Mouse (Mus musculus): ENCODE measurements at regions not wholly inside any gene's neighbourhood (a gene's known extent, or its start where the extent isn't known, plus 50 kb on each side); places are given as distances from the start of the nearest gene placed in this dataset.

DNA sequence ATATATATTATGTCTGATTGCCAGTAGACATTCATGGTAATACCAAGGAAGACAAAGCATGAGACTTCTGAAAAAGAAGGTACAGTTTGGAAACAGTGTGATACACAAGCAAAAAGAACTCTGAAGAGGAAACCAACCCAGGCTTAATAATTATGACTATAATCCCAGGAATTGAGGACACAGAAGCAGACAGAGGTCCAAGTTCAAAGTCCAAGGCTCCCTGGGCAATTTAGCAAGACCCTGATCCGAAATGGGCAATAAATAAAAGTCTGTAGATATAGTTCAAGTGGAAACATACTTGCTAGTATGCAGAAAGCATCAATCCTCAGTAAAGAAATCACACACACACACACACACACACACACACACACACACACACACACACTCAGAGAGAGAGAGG, 2618.7 kb upstream of the Gm7489 start:
- no peak overlapping the region for H3K4me3 ChIP-seq (ENCODE audit: insufficient read depth, low read depth, low read length)
- no peak overlapping the region for H3K27ac ChIP-seq (replicated peaks; ENCODE audit: low read depth, low read length)
- no peaks in the 10 kb centered on the region for H3K4me1 ChIP-seq (ENCODE audit: control insufficient read depth, insufficient read depth, insufficient read length, low read length)

DNA sequence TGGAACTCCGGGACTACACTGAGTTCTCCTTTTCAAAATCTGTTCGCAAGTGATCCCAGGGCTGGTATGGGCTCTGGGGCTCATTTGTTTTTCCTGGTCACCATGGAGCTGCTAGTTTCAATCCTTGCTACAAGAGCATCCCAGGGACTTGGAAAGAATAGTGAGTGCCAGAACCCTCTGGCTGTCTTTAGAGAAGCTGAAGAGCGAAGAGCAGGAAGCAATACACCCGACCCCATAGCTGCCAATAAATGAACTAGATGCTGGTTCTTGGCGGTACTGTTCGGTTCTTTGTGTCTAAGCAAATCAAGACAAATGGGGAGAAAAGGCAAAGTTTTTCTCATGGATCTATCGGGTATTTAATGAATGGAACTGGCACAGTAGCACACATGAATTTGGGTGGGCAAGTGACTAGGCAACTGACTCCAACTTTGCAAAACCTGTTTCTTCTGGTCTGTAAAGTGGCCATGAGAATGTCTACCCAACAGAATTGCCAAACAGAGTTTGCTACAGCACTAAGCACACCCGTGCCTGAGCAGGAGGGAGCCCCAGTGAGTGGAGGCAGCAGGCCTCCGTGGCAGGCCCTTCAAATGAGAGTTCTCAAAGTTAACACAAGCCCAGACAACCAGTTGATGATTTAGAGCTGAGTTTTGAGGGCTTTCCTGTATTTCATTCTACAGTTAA, 2612.9 kb upstream of the Gm7489 start:
- Histone ChIP-seq H3K4me3 (ENCODE audit: insufficient read depth, low read depth, low read length) (no peak overlapping the region), H3K27ac (replicated peaks; ENCODE audit: low read depth, low read length) (no peak overlapping the region), H3K4me1 (ENCODE audit: control insufficient read depth, insufficient read depth, insufficient read length, low read length) (no peaks in the 10 kb centered on the region)

DNA sequence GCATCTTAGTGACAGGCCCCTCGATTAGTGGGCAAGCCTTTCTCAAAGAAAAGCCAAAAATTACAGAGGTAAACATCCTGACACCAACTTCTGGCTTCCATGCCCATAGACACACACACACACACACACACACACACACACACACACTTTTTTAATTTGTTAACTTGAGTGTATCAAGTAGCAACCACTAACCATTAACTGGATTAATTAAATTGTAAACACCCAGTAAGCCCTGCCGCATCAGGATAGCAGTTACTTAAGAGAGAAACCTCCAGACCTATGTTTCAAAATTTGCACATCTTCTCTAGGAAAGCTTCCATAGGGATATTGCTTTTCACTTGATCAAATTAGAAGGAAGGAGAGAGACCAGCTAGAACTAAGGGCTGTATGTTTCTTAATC, 2599.4 kb upstream of the Gm7489 start:
- no peak overlapping the region for H3K27ac ChIP-seq (replicated peaks; ENCODE audit: low read depth, low read length)
- no peak overlapping the region for H3K4me3 ChIP-seq (ENCODE audit: insufficient read depth, low read depth, low read length)
- H3K4me1 ChIP-seq (ENCODE audit: control insufficient read depth, insufficient read depth, insufficient read length, low read length) = no peaks in the 10 kb centered on the region

DNA sequence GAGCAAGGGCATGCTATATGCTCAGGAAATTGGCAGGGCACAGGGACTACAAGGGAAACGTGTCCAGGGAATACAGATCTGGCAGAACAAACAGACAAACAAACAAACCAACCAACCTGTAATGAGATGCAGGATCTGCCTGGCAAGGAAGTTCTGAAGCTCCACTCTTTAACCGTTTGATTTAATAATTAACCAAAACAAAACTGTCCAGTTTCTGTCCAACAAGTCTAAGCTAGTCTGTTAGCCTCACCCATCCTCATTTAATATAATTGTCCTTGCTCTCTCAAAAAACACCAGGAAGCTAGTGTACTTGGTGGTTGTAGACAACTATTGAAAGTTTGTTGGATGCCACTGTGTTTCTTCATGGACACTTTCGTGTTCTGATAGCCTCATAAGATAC, 2598.4 kb upstream of the Gm7489 start:
- Histone ChIP-seq H3K27ac (replicated peaks; ENCODE audit: low read depth, low read length) (no peak overlapping the region), H3K4me1 (ENCODE audit: control insufficient read depth, insufficient read depth, insufficient read length, low read length) (no peaks in the 10 kb centered on the region), H3K4me3 (ENCODE audit: insufficient read depth, low read depth, low read length) (no peak overlapping the region)

DNA sequence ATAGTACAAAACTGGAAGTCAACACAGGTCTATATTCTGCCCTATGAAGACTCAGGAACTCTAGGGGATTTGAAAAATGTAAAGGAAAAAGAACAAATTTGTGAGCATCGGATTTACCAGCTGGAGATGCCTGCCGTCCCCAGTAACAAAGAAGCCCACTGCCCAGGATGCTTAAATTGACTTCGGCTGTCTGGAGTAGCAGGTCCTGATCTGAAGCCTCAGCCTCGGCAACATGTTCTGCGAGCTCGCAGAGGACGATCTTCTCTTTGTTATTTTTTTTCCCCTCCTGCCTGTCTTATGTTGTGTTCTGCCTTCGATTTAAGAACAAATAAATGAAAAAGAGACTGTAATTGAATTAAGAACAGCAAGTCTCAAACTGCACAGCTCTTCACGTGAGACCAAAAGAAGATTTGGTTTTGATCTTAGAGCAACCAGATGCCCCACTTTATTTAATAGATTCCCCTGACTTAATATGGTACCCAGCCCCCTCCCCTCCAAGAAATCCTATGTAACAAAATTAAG, 2595.7 kb upstream of the Gm7489 start:
- Histone ChIP-seq H3K4me1 (ENCODE audit: control insufficient read depth, insufficient read depth, insufficient read length, low read length) (no peaks in the 10 kb centered on the region), H3K4me3 (ENCODE audit: insufficient read depth, low read depth, low read length) (no peak overlapping the region), H3K27ac (replicated peaks; ENCODE audit: low read depth, low read length) (no peak overlapping the region)

- H3K27ac ChIP-seq (replicated peaks; ENCODE audit: low read depth, low read length) = no peak overlapping the region
- H3K4me1 ChIP-seq (ENCODE audit: control insufficient read depth, insufficient read depth, insufficient read length, low read length) = no peaks in the 10 kb centered on the region
- no peak overlapping the region for H3K4me3 ChIP-seq (ENCODE audit: insufficient read depth, low read depth, low read length)
Observed at GRCm38 (mm10) chr15:51289916-51290315, 2594.8 kb upstream of the Gm7489 start.

- H3K4me3 ChIP-seq (ENCODE audit: insufficient read depth, low read depth, low read length) = no peak overlapping the region
- H3K27ac ChIP-seq (replicated peaks; ENCODE audit: low read depth, low read length) = no peak overlapping the region
- no peaks in the 10 kb centered on the region for H3K4me1 ChIP-seq (ENCODE audit: control insufficient read depth, insufficient read depth, insufficient read length, low read length)
Observed at GRCm38 (mm10) chr15:51291183-51291582, 2593.5 kb upstream of the Gm7489 start.

GRCm38 (mm10) chr15:51296841-51297240, 2587.9 kb upstream of the Gm7489 start:
- H3K4me3 ChIP-seq (ENCODE audit: insufficient read depth, low read depth, low read length) = no peak overlapping the region
- H3K27ac ChIP-seq (replicated peaks; ENCODE audit: low read depth, low read length) = no peak overlapping the region
- no peaks in the 10 kb centered on the region for H3K4me1 ChIP-seq (ENCODE audit: control insufficient read depth, insufficient read depth, insufficient read length, low read length)

GRCm38 (mm10) chr15:51318072-51318471, 2566.6 kb upstream of the Gm7489 start:
- H3K4me1 ChIP-seq (ENCODE audit: control insufficient read depth, insufficient read depth, insufficient read length, low read length) = no peaks in the 10 kb centered on the region
- no peak overlapping the region for H3K4me3 ChIP-seq (ENCODE audit: insufficient read depth, low read depth, low read length)

DNA sequence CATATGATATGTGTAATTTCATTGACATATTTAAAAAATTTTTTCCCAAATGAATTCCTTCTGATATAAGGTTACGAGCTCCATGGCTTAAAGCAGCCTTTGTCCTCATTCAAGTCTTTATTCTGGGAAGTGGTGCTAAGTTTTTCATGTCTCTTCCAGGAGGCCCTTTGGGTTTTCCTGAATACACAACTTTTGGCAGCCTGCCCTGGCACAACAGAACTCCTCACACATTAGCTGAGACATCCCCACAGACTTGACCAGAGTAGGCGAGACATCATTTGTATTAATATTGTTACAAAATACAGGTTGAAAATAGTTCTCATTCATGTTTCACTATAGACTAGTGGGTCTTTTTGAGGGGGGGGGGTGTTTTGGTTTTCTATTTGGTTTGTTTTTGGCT, 2565.9 kb upstream of the Gm7489 start:
- Histone ChIP-seq H3K4me3 (ENCODE audit: insufficient read depth, low read depth, low read length) (no peak overlapping the region), H3K27ac (replicated peaks; ENCODE audit: low read depth, low read length) (no peak overlapping the region), H3K4me1 (ENCODE audit: control insufficient read depth, insufficient read depth, insufficient read length, low read length) (no peaks in the 10 kb centered on the region)

More at GRCm38 (mm10) chr15:51318072-51318471, 2566.6 kb upstream of the Gm7489 start:
- no peak overlapping the region for H3K27ac ChIP-seq (replicated peaks; ENCODE audit: low read depth, low read length)

DNA sequence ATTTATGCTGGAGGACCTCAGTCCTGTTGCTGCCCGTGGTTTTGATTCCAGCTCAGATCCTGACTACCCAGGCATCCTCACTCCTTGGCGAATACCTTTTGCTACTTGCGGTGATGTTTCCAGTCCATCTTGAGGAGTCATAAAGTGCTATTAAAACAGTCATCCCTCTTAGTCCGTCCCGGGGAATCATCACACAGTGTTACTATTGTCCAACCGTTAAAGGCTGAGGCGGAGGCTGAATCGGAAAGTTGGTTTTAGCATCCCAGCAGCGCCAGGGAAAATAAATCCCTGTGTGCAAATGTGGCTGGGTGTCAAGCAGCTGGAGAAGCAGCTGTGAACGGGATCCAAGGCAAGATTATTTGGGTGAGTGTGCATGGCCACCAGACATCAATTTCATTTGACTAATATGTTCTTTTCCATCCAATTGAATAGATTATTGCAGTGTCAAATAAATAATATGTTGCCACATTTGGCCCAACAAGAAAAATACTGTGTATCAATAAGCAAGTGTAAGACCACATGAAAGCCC, 2564.3 kb upstream of the Gm7489 start:
- H3K4me3 ChIP-seq (ENCODE audit: insufficient read depth, low read depth, low read length) = no peak overlapping the region
- no peaks in the 10 kb centered on the region for H3K4me1 ChIP-seq (ENCODE audit: control insufficient read depth, insufficient read depth, insufficient read length, low read length)
- H3K27ac ChIP-seq (replicated peaks; ENCODE audit: low read depth, low read length) = no peak overlapping the region

GRCm38 (mm10) chr15:51323284-51323683, 2561.4 kb upstream of the Gm7489 start:
- no peak overlapping the region for H3K27ac ChIP-seq (replicated peaks; ENCODE audit: low read depth, low read length)
- no peak overlapping the region for H3K4me3 ChIP-seq (ENCODE audit: insufficient read depth, low read depth, low read length)
- no peaks in the 10 kb centered on the region for H3K4me1 ChIP-seq (ENCODE audit: control insufficient read depth, insufficient read depth, insufficient read length, low read length)

GRCm38 (mm10) chr15:51324211-51324610, 2560.5 kb upstream of the Gm7489 start:
- Histone ChIP-seq H3K4me1 (ENCODE audit: control insufficient read depth, insufficient read depth, insufficient read length, low read length) (no peaks in the 10 kb centered on the region), H3K4me3 (ENCODE audit: insufficient read depth, low read depth, low read length) (no peak overlapping the region), H3K27ac (replicated peaks; ENCODE audit: low read depth, low read length) (no peak overlapping the region)

DNA sequence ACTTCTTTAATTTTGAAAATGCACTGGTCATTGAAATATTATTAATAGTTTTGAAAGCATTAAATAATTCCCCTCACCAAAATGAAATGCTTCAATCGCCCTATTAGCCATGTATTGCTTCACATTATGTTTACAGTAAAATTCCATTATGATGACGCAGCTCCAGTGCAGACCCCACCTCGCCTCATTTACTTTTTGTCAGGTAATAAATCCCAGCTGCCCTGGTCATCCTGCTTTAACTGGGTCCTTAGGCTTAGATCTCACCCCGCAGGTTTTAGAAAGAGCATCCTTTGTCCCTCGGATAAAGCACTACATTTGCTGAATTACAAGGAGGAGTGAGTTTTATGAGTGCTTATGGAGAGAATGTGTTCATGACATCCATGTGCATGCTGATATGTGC, 2557.0 kb upstream of the Gm7489 start:
- Histone ChIP-seq H3K4me1 (ENCODE audit: control insufficient read depth, insufficient read depth, insufficient read length, low read length) (no peaks in the 10 kb centered on the region), H3K27ac (replicated peaks; ENCODE audit: low read depth, low read length) (no peak overlapping the region), H3K4me3 (ENCODE audit: insufficient read depth, low read depth, low read length) (no peak overlapping the region)

- no peak overlapping the region for H3K4me3 ChIP-seq (ENCODE audit: insufficient read depth, low read depth, low read length)
- no peaks in the 10 kb centered on the region for H3K4me1 ChIP-seq (ENCODE audit: control insufficient read depth, insufficient read depth, insufficient read length, low read length)
- no peak overlapping the region for H3K27ac ChIP-seq (replicated peaks; ENCODE audit: low read depth, low read length)
Observed at GRCm38 (mm10) chr15:51336441-51336840, 2548.3 kb upstream of the Gm7489 start.

GRCm38 (mm10) chr15:51346301-51346700, 2538.4 kb upstream of the Gm7489 start:
- H3K4me1 ChIP-seq (ENCODE audit: control insufficient read depth, insufficient read depth, insufficient read length, low read length) = no peaks in the 10 kb centered on the region
- no peak overlapping the region for H3K27ac ChIP-seq (replicated peaks; ENCODE audit: low read depth, low read length)
- H3K4me3 ChIP-seq (ENCODE audit: insufficient read depth, low read depth, low read length) = no peak overlapping the region
